Mouse (Mus musculus) stomach, embryonic 14.5 days (tissue): Measurements from ENCODE around the gene Mfsd6. TPM values are rescaled to one million over a fixed set of nuclear protein-coding genes. Genes with fewer than 3 reads are reported as not detected.
A peak's percentile ranks its signal among the peaks of the same experiment; 100 is the strongest.

Source experiments
- ATAC-seq: fragments of 200-750 bp; cut with Nextera tagmentation; 2 replicates; pipeline ENCODE4 v1.8.0; 2017; ENCODE audit warnings: low read depth, moderate TSS enrichment; ENCODE audit not compliant: insufficient number of reproducible peaks, insufficient read depth, low FRiP score
- H3K27ac ChIP-seq: fragments of 300-500 bp; sonication (generic); 2 replicates; pipeline ENCODE4 v1.5.1; 2014; ENCODE audit warnings: mild to moderate bottlenecking, low read length, moderate library complexity, mixed read lengths
- H3K27me3 ChIP-seq: fragments of 300-500 bp; sonication (generic); 2 replicates; pipeline ENCODE4 v1.6.1; 2014; ENCODE audit warnings: low read length, control low read depth, mixed read lengths; ENCODE audit not compliant: control insufficient read depth, insufficient read depth
- H3K36me3 ChIP-seq: fragments of 300-500 bp; sonication (generic); 2 replicates; pipeline ENCODE4 v1.6.1; 2014; ENCODE audit warnings: mild to moderate bottlenecking, control low read depth, low read length, moderate library complexity, mixed read lengths; ENCODE audit not compliant: control insufficient read depth, insufficient read depth
- H3K4me1 ChIP-seq: fragments of 300-500 bp; sonication (generic); 2 replicates; pipeline ENCODE4 v1.6.1; 2014; ENCODE audit warnings: low read length, control low read depth, mixed read lengths; ENCODE audit not compliant: control insufficient read depth, insufficient read depth
- H3K4me2 ChIP-seq: fragments of 300-500 bp; sonication (generic); replicated peaks from 2 replicates; pipeline ENCODE4 v1.6.1; 2014; ENCODE audit warnings: low read depth, low read length, control low read depth
- H3K4me3 ChIP-seq: fragments of 300-500 bp; sonication (generic); 2 replicates; pipeline ENCODE4 v1.5.1; 2014; ENCODE audit warnings: low read depth, low read length, control low read depth
- H3K9ac ChIP-seq: fragments of 300-500 bp; sonication (generic); replicated peaks from 2 replicates; pipeline ENCODE4 v1.6.1; 2014; ENCODE audit warnings: low read depth, mild to moderate bottlenecking, control low read depth, low read length, moderate library complexity, mixed read lengths
- H3K9me3 ChIP-seq: fragments of 300-500 bp; sonication (generic); 2 replicates; pipeline ENCODE4 v1.6.1; 2016; ENCODE audit warnings: low read depth, low read length, control low read depth; ENCODE audit not compliant: control insufficient read depth
- WGBS: fragments of 180-500 bp; shearing (Covaris S2); extraction: QIAGEN DNeasy Blood & Tissue Kit; methylation state at CpG from one replicate; pipeline ENCODE4 v1.1.7; 2014; 5-methylcytosine and 5-hydroxymethylcytosine counted together
- polyA plus RNA-seq: library from polyadenylated mRNA; unstranded; fragments of >200 nt; fragmentation: Nextera tagmentation; extraction: Ambion mirVana; gene quantifications from 2 replicates; pipeline ENCODE4 v1.2.1, GENCODE M21; 2014

The Mfsd6 gene
- polyA plus RNA-seq, 1 experiment from 2014 or later, result 6.4 TPM

DNA sequence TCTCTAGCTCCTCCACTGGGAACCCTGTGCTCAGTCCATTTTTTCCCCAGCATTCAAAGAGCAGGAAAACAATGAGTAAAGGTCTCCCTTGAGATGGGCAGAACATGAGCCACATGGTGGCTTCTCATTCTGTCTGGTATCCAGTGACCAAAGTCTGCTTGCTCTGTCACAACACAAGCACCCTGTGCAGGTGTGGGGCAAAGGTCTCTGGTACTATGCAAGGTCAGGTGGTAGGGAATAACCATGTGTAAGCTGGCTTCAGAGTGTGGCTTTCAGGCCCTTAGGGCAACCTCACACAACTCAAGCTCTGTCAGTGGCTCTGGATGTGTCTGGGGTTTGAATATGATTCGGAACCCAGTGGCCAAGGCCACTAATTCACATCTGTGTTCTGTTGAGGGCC, 22.7 kb upstream of the Mfsd6 start:
- 84% methylated on average over 1 of the region's 1 CpGs for WGBS
- no peaks in the 10 kb centered on the region for H3K4me1 ChIP-seq
- H3K9ac ChIP-seq, result no peak overlapping the region
- H3K27me3 ChIP-seq, result no peaks in the 10 kb centered on the region
- H3K36me3 ChIP-seq, result no peaks in the 10 kb centered on the region
- H3K4me2 ChIP-seq, result no peak overlapping the region
- no peak overlapping the region for H3K4me3 ChIP-seq
- H3K9me3 ChIP-seq, result no peaks in the 10 kb centered on the region
- ATAC-seq, result no peak
- H3K27ac ChIP-seq, result no peak overlapping the region

GRCm38 (mm10) chr1:52748260-52748659, 21.0 kb upstream of the Mfsd6 start:
- Histone ChIP-seq H3K4me3 (no peak overlapping the region), H3K27me3 (no peaks in the 10 kb centered on the region), H3K9me3 (no peaks in the 10 kb centered on the region), H3K9ac (no peak overlapping the region), H3K27ac (no peak overlapping the region), H3K4me1 (no peaks in the 10 kb centered on the region), H3K4me2 (no peak overlapping the region), H3K36me3 (no peaks in the 10 kb centered on the region)
- WGBS, result 20% methylated on average over 3 of the region's 3 CpGs
- no peak for ATAC-seq

DNA sequence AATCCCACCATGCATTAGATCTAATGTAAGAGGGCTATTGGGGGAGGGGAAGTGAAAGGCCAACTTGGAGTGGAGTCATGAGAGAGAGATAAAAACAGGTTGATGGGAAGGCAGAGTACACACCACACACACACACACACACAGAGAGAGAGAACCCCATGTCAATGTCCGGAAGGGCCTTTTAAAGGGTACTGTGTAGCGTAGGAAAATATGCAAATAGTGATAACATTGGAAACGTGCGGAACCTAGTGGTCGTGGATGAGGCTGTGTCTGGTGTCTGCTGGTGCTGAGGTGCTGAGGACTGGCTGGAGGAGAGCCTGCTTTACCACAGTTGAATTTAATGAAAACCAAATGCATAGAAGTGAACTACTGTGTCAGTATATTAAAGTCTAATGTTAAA, 15.3 kb upstream of the Mfsd6 start:
- no peaks in the 10 kb centered on the region for H3K9me3 ChIP-seq
- no peak overlapping the region for H3K9ac ChIP-seq
- no peak overlapping the region for H3K4me3 ChIP-seq
- H3K27me3 ChIP-seq, result no peaks in the 10 kb centered on the region
- H3K4me2 ChIP-seq, result no peak overlapping the region
- 77% methylated on average over 5 of the region's 5 CpGs for WGBS
- ATAC-seq, result no peak
- no peaks in the 10 kb centered on the region for H3K4me1 ChIP-seq
- no peaks in the 10 kb centered on the region for H3K36me3 ChIP-seq
- H3K27ac ChIP-seq, result no peak overlapping the region

DNA sequence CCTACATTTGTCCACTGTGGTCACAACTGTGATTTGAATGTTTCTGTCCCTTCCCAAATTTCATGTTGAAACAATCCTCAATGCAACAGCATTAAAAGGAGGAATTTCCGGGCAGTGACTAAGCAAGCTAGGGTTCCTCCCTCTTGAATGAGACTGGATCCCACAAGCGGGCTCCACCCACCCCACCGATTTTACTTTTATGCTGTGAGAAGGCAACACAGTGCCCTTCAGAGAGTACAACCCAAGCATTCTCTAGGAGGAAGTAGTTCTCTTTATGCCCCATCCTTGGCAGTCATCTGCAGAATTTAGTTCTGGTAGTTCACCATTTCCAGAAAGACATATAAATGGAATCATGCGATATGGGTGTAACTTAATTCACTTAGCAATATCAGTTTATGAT, 6.9 kb upstream of the Mfsd6 start:
- WGBS, result 72% methylated on average over 4 of the region's 4 CpGs
- Histone ChIP-seq H3K4me2 (no peak overlapping the region), H3K9ac (no peak overlapping the region), H3K36me3 (no peaks in the 10 kb centered on the region), H3K27ac (no peak overlapping the region), H3K4me3 (no peak overlapping the region), H3K27me3 (no peaks in the 10 kb centered on the region), H3K4me1 (no peaks in the 10 kb centered on the region), H3K9me3 (no peaks in the 10 kb centered on the region)
- ATAC-seq, result no peak

- Histone ChIP-seq H3K27me3 (no peaks in the 10 kb centered on the region), H3K4me2 (no peak overlapping the region), H3K4me3 (no peak overlapping the region), H3K9ac (no peak overlapping the region), H3K27ac (no peak overlapping the region), H3K9me3 (no peaks in the 10 kb centered on the region), H3K4me1 (0 out of 2 replicates have a peak, but pooled peaks cover 3% of the 10 kb centered on the region), H3K36me3 (no peaks in the 10 kb centered on the region)
- WGBS, result 69% methylated on average over 1 of the region's 1 CpGs
- no peak for ATAC-seq
These were observed 3.0 kb upstream of the Mfsd6 start for GRCm38 (mm10) chr1:52730258-52730657.

DNA sequence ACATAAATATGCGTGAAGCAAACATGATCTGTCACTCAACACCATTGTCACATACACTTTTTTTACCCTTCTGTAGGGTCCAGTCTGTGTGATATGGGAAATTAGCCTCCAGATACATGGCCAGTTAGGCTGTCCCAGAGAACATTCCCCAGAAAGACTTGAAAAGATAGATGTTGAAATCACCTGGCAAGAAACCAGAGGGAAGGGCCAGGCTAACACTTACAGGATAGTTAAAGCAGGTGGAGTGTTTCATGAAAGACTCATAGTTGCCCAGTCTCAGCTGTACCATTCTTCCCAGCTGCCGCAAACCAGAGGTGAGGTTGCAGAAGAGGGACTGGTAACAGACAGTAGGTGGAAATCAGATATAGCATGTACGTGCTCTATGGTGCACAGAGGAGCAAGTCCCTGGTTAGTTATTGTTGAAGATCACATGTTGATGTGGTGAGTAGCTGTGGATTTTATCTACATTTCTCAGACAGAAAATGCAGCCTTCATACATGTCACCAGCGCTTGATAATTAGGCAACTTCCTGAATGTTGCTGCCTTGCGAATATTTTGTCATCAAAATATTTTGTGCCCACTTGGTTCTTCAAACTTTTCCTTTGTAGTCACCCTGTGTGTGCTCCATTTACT, 1.7 kb upstream of the Mfsd6 start:
- no peak overlapping the region for H3K9ac ChIP-seq
- H3K4me1 ChIP-seq, result 0 out of 2 replicates have a peak, but pooled peaks cover 3% of the 10 kb centered on the region
- no peak overlapping the region for H3K27ac ChIP-seq
- 83% methylated on average over 5 of the region's 5 CpGs for WGBS
- no peak overlapping the region for H3K4me2 ChIP-seq
- H3K36me3 ChIP-seq, result no peaks in the 10 kb centered on the region
- H3K27me3 ChIP-seq, result no peaks in the 10 kb centered on the region
- H3K9me3 ChIP-seq, result no peaks in the 10 kb centered on the region
- H3K4me3 ChIP-seq, result no peak overlapping the region
- no peak for ATAC-seq

- H3K4me2 ChIP-seq, result peak overlapping the region; percentile 93
- ATAC-seq, result peak; percentile 33
- under 1% methylated on average over 56 of the region's 56 CpGs for WGBS
- H3K36me3 ChIP-seq, result no peaks in the 10 kb centered on the region
- no peaks in the 10 kb centered on the region for H3K27me3 ChIP-seq
- H3K4me1 ChIP-seq, result 0 out of 2 replicates have a peak, but pooled peaks cover 3% of the 10 kb centered on the region
- peak overlapping the region; percentile 52 for H3K27ac ChIP-seq
- H3K9me3 ChIP-seq, result no peaks in the 10 kb centered on the region
- H3K9ac ChIP-seq, result peak overlapping the region; percentile 47
- peak overlapping the region; percentile 78 for H3K4me3 ChIP-seq
These were observed 749 bp downstream of the Mfsd6 start for GRCm38 (mm10) chr1:52726371-52727055.

DNA sequence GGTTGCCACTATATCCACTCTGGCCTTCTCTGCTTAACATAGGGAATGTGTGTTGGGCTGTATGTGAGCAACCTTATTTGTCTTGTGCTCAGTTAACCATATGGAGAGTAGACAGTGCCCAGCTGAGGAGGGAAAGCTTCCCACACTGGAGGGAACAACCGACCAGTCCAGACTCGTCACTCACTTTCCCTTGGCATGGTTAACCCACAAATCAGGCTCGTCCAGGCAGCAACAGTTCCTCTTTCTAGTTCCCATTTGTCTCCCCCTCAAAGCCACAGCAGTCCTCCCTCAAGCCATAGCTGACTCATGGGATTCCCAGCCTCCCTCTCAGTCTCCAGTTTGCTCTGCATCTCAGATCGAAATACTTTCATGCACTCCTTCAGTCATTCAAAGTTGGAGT, 4.7 kb downstream of the Mfsd6 start:
- H3K4me1 ChIP-seq, result 0 out of 2 replicates have a peak, but pooled peaks cover 3% of the 10 kb centered on the region
- H3K27me3 ChIP-seq, result no peaks in the 10 kb centered on the region
- no peak overlapping the region for H3K4me2 ChIP-seq
- H3K4me3 ChIP-seq, result no peak overlapping the region
- no peaks in the 10 kb centered on the region for H3K9me3 ChIP-seq
- no peak overlapping the region for H3K9ac ChIP-seq
- ATAC-seq, result no peak
- 55% methylated on average over 4 of the region's 4 CpGs for WGBS
- no peaks in the 10 kb centered on the region for H3K36me3 ChIP-seq
- no peak overlapping the region for H3K27ac ChIP-seq
